Mouse (Mus musculus): ENCODE data around the gene Rexo5.

Gene Rexo5

GRCm38 (mm10) chr7:119793586-119794250 lies at the start of gene Rexo5, which contains the start of gene Eri2:
Rexo5 (plus strand) TSS chr7:119794006.
Eri2 (minus strand) TSS chr7:119794058.
- peak; percentile 37 to 59 for DNase-seq (ENCODE audit: low read depth in 1 of 2, low spot score in 2 of 2)

- no peak for DNase-seq (ENCODE audit: low read depth in 1 of 2, low spot score in 2 of 2)
Observed at GRCm38 (mm10) chr7:119744321-119744720, 49.5 kb upstream of the Rexo5 start.

- no peak for DNase-seq (ENCODE audit: low read depth in 1 of 2, low spot score in 2 of 2)
Observed at GRCm38 (mm10) chr7:119745869-119746268, 47.9 kb upstream of the Rexo5 start.

GRCm38 (mm10) chr7:119748761-119749160 lies 45.0 kb upstream of the Rexo5 start:
- DNase-seq (ENCODE audit: low read depth in 1 of 2, low spot score in 2 of 2), result no peak

GRCm38 (mm10) chr7:119749942-119750341 lies 43.9 kb upstream of the Rexo5 start:
- DNase-seq (ENCODE audit: low read depth in 1 of 2, low spot score in 2 of 2), result no peak

- no peak for DNase-seq (ENCODE audit: low read depth in 1 of 2, low spot score in 2 of 2)
Observed at GRCm38 (mm10) chr7:119753696-119754095, 40.1 kb upstream of the Rexo5 start.

GRCm38 (mm10) chr7:119760527-119760951 lies 33.3 kb upstream of the Rexo5 start, which contains the start of gene Acsm3:
Acsm3 (plus strand) TSS chr7:119760923.
- no peak for DNase-seq (ENCODE audit: low read depth in 1 of 2, low spot score in 2 of 2)

- DNase-seq (ENCODE audit: low read depth in 1 of 2, low spot score in 2 of 2), result no peak
Observed at GRCm38 (mm10) chr7:119762166-119762697, 31.6 kb upstream of the Rexo5 start.

GRCm38 (mm10) chr7:119764377-119764776 lies 29.4 kb upstream of the Rexo5 start:
- DNase-seq (ENCODE audit: low read depth in 1 of 2, low spot score in 2 of 2), result no peak

GRCm38 (mm10) chr7:119766996-119767395 lies 26.8 kb upstream of the Rexo5 start:
- DNase-seq (ENCODE audit: low read depth in 1 of 2, low spot score in 2 of 2), result no peak

- DNase-seq (ENCODE audit: low read depth in 1 of 2, low spot score in 2 of 2), result no peak
Observed at GRCm38 (mm10) chr7:119769895-119770294, 23.9 kb upstream of the Rexo5 start.

GRCm38 (mm10) chr7:119783453-119783852 lies 10.4 kb upstream of the Rexo5 start:
- no peak for DNase-seq (ENCODE audit: low read depth in 1 of 2, low spot score in 2 of 2)

GRCm38 (mm10) chr7:119784908-119785307 lies 8.9 kb upstream of the Rexo5 start:
- DNase-seq (ENCODE audit: low read depth in 1 of 2, low spot score in 2 of 2), result no peak

GRCm38 (mm10) chr7:119789024-119789423 lies 4.8 kb upstream of the Rexo5 start:
- DNase-seq (ENCODE audit: low read depth in 1 of 2, low spot score in 2 of 2), result no peak

- no peak for DNase-seq (ENCODE audit: low read depth in 1 of 2, low spot score in 2 of 2)
Observed at GRCm38 (mm10) chr7:119794251-119794638, 439 bp downstream of the Rexo5 start.

- DNase-seq (ENCODE audit: low read depth in 1 of 2, low spot score in 2 of 2), result no peak
Observed at GRCm38 (mm10) chr7:119795311-119795710, 1.5 kb downstream of the Rexo5 start.

GRCm38 (mm10) chr7:119800488-119800887 lies 6.7 kb downstream of the Rexo5 start:
- DNase-seq (ENCODE audit: low read depth in 1 of 2, low spot score in 2 of 2), result no peak

- DNase-seq (ENCODE audit: low read depth in 1 of 2, low spot score in 2 of 2), result no peak
Observed at GRCm38 (mm10) chr7:119800991-119801390, 7.2 kb downstream of the Rexo5 start.

GRCm38 (mm10) chr7:119807396-119807795 lies 13.6 kb downstream of the Rexo5 start:
- DNase-seq (ENCODE audit: low read depth in 1 of 2, low spot score in 2 of 2), result no peak

GRCm38 (mm10) chr7:119808723-119809122 lies 14.9 kb downstream of the Rexo5 start:
- DNase-seq (ENCODE audit: low read depth in 1 of 2, low spot score in 2 of 2), result no peak

- no peak for DNase-seq (ENCODE audit: low read depth in 1 of 2, low spot score in 2 of 2)
Observed at GRCm38 (mm10) chr7:119835371-119835770, 41.6 kb downstream of the Rexo5 start.

GRCm38 (mm10) chr7:119835996-119836777 lies 42.4 kb downstream of the Rexo5 start:
- no peak for DNase-seq (ENCODE audit: low read depth in 1 of 2, low spot score in 2 of 2)

Measured in monocyte, adult 2 months (primary cell).